Mouse (Mus musculus) right cerebral cortex, postnatal 14 days (tissue): ENCODE measurements at regions not wholly inside any gene's neighbourhood (a gene's known extent, or its start where the extent isn't known, plus 50 kb on each side); places are given as distances from the start of the nearest gene placed in this dataset.

Source experiments
- DNase-seq: peaks from one replicate; pipeline ENCODE4 v3.0.0; 2022

GRCm38 (mm10) chr15:74461935-74462334 is 174.2 kb downstream of the Mroh4 start:
- no peak for DNase-seq

GRCm38 (mm10) chr15:74459345-74459975 is 176.7 kb downstream of the Mroh4 start:
- no peak for DNase-seq

- peak; percentile 29 for DNase-seq
Observed at GRCm38 (mm10) chr15:74458940-74459339, 177.2 kb downstream of the Mroh4 start.

- DNase-seq, result no peak
Observed at GRCm38 (mm10) chr15:74457965-74458364, 178.2 kb downstream of the Mroh4 start.

GRCm38 (mm10) chr15:74456675-74457040 is 179.5 kb downstream of the Mroh4 start:
- no peak for DNase-seq

- no peak for DNase-seq
Observed at GRCm38 (mm10) chr15:74455921-74456674, 180.1 kb downstream of the Mroh4 start.

GRCm38 (mm10) chr15:74454543-74454942 is 181.6 kb downstream of the Mroh4 start:
- DNase-seq, result no peak

GRCm38 (mm10) chr15:74453810-74454209 is 182.3 kb downstream of the Mroh4 start:
- DNase-seq, result no peak

GRCm38 (mm10) chr15:74452426-74452825 is 183.7 kb downstream of the Mroh4 start:
- no peak for DNase-seq

GRCm38 (mm10) chr15:74441889-74442288 is 194.3 kb downstream of the Mroh4 start:
- no peak for DNase-seq

GRCm38 (mm10) chr15:74426989-74427388 is 209.2 kb downstream of the Mroh4 start:
- no peak for DNase-seq

- DNase-seq, result no peak
Observed at GRCm38 (mm10) chr15:74423001-74423400, 213.2 kb downstream of the Mroh4 start.

GRCm38 (mm10) chr15:74420550-74420949 is 215.6 kb downstream of the Mroh4 start:
- no peak for DNase-seq

GRCm38 (mm10) chr15:74418635-74419034 is 217.5 kb downstream of the Mroh4 start:
- no peak for DNase-seq

- peak; percentile 60 for DNase-seq
Observed at GRCm38 (mm10) chr15:74413217-74413616, 222.9 kb downstream of the Mroh4 start.

- no peak for DNase-seq
Observed at GRCm38 (mm10) chr15:74412261-74412660, 223.9 kb downstream of the Mroh4 start.

- no peak for DNase-seq
Observed at GRCm38 (mm10) chr15:74411097-74411496, 225.1 kb downstream of the Mroh4 start.

- no peak for DNase-seq
Observed at GRCm38 (mm10) chr15:74404866-74405265, 231.3 kb downstream of the Mroh4 start.

- DNase-seq, result no peak
Observed at GRCm38 (mm10) chr15:74401275-74401674, 234.9 kb downstream of the Mroh4 start.

- DNase-seq, result no peak
Observed at GRCm38 (mm10) chr15:74396029-74396428, 240.1 kb downstream of the Mroh4 start.

GRCm38 (mm10) chr15:74387533-74387932 is 248.6 kb downstream of the Mroh4 start:
- no peak for DNase-seq

- no peak for DNase-seq
Observed at GRCm38 (mm10) chr15:74382556-74382955, 253.6 kb downstream of the Mroh4 start.

GRCm38 (mm10) chr15:74379366-74379765 is 256.8 kb downstream of the Mroh4 start:
- no peak for DNase-seq

- no peak for DNase-seq
Observed at GRCm38 (mm10) chr15:74369461-74369860, 266.7 kb downstream of the Mroh4 start.

GRCm38 (mm10) chr15:74347911-74348310 is 288.2 kb downstream of the Mroh4 start:
- DNase-seq, result no peak
